Mouse (Mus musculus): ENCODE measurements around the gene Fras1.

Fras1 gene

DNA sequence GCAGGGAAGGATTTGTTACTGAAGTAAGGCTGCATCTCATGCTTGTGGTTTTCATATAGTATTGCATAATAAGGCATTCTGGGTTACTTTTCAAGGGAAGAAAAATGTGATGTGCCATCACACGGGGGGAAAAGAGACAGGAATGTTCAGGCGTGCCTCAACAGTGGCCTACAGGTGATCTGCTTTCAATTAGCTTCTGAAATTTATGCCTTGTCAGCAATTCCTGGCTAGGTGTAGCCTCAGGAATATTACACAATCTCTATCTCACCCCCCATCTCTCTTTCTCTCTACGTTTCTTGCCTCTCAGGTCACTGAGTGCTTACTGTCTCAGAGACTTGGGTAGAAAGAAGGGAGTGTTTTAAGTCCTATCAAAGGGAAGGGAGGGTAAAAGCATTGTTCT, 204.9 kb downstream of the Fras1 start:
- DNase-seq (ENCODE audit: low spot score in 2 of 2), result no peak

DNA sequence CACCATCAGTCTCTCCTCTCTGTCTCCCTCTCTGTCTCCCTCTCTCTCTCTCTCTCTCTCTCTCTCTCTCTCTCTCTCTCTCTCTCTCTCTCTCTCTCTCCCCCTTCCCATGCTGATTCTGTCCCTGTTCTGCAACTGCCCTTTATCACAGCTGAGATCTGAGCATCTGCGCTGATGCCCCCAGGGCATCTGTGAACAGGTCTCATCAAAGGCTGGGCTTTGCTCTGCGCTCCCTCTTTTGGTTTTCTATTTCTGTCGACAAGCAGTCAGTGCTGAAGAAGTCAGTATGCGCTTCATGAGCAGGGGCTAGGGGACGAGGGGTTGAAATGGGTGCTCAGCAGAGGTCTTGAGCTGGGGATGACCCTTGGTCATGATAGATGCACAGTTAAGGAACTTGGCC, 206.2 kb downstream of the Fras1 start:
- DNase-seq (ENCODE audit: low spot score in 2 of 2), result no peak

- no peak for DNase-seq (ENCODE audit: low spot score in 2 of 2)
Observed at GRCm38 (mm10) chr5:96584730-96585129, 211.0 kb downstream of the Fras1 start.

- no peak for DNase-seq (ENCODE audit: low spot score in 2 of 2)
Observed at GRCm38 (mm10) chr5:96590621-96591020, 216.9 kb downstream of the Fras1 start.

GRCm38 (mm10) chr5:96595793-96596192, 222.0 kb downstream of the Fras1 start:
- DNase-seq (ENCODE audit: low spot score in 2 of 2), result no peak

DNA sequence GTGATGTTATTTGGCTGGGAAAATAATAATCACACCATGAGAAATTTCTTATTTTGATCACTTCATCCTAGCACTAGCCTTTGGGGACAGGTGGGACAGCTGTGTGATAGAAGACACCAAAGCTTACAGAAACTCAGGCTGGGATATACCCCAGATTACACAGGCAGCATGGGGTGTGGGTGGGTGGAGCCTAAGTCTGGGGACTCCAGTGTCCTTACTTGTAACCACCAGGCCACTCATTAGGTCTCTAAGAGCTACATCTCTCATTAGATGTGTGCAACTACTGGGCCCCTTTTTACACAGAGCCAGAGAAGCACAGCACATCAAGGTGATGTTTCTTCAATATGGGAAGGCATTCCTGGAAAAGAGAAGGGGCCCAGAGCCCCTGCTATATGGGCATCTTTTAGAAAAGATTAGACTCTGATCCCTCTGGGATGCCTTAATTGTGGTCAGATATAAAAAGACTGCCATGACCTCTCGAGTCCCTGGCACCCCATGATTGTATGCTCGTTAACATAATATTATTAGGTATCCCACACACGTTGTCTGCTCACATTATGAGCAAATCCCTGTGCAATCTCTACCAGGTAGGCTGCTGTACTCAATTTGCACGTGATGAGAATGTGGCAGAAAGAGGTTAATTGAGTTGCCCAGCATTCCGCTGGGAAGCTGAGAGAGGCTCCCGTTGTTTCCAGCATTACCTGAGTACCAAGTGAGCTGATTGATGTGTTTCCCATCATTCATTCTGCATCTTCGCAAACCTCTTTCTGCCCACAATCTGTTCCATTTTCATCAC, 230.4 kb downstream of the Fras1 start:
- no peak for DNase-seq (ENCODE audit: low spot score in 2 of 2)

GRCm38 (mm10) chr5:96608036-96608435, 234.3 kb downstream of the Fras1 start:
- DNase-seq (ENCODE audit: low spot score in 2 of 2), result no peak

DNA sequence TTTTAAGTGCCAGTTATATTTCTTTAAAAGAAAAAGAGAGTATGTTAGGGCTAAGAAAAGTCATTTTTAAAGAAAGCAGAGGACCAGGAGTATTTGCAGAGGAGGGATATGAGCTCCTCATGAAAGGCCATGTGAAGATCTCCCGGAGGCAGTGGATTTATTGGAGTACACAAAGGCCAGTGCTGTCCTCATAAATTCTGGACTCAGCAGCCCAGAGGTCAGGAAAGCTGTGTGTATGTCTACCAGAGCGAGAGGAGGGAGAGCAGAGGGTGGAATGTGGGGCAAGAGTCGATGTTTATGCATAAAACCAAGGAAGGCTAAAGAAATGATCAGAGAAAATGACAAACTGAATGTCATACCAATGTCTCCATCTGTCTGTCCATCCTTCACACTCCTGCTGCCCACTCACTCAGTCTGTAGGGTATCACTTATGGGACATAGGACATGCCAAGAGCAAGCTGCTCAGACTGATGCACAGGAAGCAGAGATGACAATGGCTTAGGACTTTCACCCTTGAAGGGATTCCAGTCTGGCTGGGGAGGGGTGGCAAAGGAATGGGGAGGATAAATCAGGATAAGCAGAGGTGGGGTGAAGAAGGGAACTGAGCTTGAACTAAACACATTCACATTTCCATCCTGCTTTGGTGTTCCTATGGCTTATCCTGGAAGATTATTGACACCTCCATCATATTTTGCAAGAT, 235.0 kb downstream of the Fras1 start:
- DNase-seq (ENCODE audit: low spot score in 2 of 2), result no peak

DNA sequence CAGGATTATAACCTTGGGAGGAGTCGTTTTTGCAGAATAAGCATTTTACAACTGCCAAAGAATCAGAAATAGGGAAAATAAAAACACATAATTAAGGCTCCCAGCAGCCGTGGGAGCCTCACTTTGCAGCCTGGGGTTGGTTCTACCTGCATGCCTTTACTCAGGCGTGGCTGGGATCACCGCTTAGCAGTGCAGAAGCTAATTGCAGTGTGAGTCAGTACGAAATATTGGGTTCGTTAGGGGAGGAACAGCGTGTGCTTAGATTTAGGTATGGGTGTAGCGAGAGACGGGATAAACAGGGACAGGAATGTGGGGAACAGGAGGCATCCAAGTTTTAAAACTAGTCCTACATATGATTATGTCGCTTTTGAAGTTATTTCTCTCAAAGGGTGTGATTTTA, 238.3 kb downstream of the Fras1 start:
- no peak for DNase-seq (ENCODE audit: low spot score in 2 of 2)

- no peak for DNase-seq (ENCODE audit: low spot score in 2 of 2)
Observed at GRCm38 (mm10) chr5:96616954-96617646, 243.3 kb downstream of the Fras1 start.

- DNase-seq (ENCODE audit: low spot score in 2 of 2), result no peak
Observed at GRCm38 (mm10) chr5:96618008-96618407, 244.3 kb downstream of the Fras1 start.

- no peak for DNase-seq (ENCODE audit: low spot score in 2 of 2)
Observed at GRCm38 (mm10) chr5:96620209-96620608, 246.5 kb downstream of the Fras1 start.

DNA sequence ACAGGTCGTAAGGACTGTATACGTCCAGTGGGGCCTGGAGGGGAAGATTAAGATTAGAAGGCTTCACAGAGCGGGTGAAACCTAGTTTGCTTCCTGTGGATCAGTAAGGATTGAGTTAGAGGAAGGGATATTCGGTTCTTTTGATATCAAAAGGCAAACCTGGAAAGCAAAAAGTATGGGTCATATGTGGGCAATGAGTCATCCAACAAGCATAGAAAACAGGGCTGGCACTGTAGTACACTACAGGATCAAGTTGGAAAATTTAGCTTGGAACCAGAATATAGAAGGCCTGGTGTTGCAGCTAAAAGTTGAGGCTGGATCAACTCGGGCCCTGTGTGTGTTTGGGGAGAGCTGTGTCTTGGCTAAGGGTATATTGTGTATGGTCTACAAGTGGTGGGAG, 246.9 kb downstream of the Fras1 start:
- DNase-seq (ENCODE audit: low spot score in 2 of 2), result no peak

DNA sequence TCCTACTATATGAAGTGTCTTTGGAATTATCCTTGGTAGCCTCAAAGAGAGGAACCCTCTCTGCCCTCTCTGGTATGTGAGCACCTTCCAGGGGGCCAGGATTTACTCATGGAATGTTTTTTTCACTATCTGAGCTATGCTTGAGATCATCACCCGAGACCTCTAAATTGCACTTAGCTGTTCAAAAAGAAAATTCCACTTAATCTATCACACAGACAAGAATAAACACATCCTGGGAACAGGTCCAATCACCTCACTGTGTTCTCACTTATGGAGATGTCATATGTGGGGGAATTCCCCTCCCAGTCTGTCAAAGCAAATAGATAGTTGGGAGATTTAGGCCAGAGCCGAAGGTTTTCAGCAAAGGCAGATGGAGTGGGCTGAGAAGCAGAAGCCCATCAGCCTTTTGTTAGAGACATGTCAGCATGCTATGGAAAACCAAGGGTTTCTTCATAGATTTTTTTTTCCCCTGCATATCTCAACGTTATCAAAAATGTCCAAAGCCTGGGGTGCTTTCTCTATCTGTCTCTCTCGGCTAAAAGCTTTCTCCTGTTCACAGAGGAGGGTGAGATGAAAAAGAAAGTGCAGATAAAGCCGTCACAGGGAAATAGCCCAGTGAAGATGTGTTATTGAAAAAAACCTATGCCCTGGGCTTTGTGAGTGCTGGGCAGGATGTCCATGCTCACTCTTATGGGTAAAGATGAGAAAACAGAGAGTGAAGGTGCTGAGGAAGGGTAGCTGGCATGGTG, 249.0 kb downstream of the Fras1 start:
- DNase-seq (ENCODE audit: low spot score in 2 of 2), result no peak

- no peak for DNase-seq (ENCODE audit: low spot score in 2 of 2)
Observed at GRCm38 (mm10) chr5:96629851-96630250, 256.1 kb downstream of the Fras1 start.

GRCm38 (mm10) chr5:96635146-96635862, 261.5 kb downstream of the Fras1 start:
- DNase-seq (ENCODE audit: low spot score in 2 of 2), result no peak

DNA sequence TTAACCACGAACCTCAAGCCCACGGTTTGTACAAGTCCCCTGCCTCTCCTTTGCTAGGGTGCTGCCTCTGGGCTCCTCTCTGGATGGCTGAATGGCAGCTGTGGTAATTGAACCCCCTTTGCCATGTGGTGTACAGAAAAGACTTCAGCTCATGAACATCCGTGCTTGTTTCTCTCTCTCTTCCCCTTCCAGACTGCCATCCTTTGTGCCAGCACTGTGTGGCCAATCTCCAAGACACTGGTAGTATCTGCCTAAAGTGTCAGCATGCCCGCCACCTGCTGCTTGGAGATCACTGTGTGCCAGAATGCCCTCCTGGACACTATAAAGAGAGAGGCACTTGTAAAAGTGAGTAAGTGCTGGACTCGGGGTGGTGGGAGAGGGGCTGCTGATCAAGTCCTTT, 262.1 kb downstream of the Fras1 start:
- DNase-seq (ENCODE audit: low spot score in 2 of 2), result no peak

GRCm38 (mm10) chr5:96639213-96639910, 265.6 kb downstream of the Fras1 start:
- DNase-seq (ENCODE audit: low spot score in 2 of 2), result no peak

- no peak for DNase-seq (ENCODE audit: low spot score in 2 of 2)
Observed at GRCm38 (mm10) chr5:96641297-96641696, 267.5 kb downstream of the Fras1 start.

DNA sequence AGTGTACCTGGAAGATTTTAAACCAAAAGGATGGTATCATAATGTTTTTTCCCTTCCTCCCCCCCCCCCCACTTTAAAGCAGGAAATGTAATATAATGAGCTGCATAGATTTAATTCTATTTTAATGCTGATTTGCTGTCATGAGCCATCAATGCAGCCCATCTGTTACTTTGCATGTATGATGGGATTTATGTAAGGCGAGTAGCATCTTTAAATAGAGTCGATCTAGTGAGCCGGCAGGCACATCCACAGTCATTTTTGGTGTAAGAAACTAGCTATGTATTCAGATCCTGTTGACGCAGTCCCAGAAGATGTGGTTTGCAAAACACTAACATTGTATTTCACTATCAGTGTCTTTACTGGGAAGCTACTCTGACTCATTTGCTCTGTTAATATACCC, 301.9 kb downstream of the Fras1 start:
- no peak for DNase-seq (ENCODE audit: low spot score in 2 of 2)

- DNase-seq (ENCODE audit: low spot score in 2 of 2), result no peak
Observed at GRCm38 (mm10) chr5:96677498-96677897, 303.7 kb downstream of the Fras1 start.
